8 mouse cellular contexts compared by ENCODE assay signal in genomic region chr3:135438913-135439531, GRCm38 (mm10). TPM values are rescaled to one million over a fixed set of nuclear protein-coding genes. Genes with fewer than 3 reads are reported as not detected.
DNase-seq lines count a peak whose midpoint lies in the region; ATAC-seq and TF ChIP-seq lines count a peak whose summit lies in the region.

No protein-coding gene starts in this region.

- DNase-seq in c-Kit-positive CD71-positive TER-119-negative erythroid progenitor cells, embryonic 14.5 days (ENCODE audit: low read depth) = peak; percentile 48
- DNase-seq in forebrain, embryonic 11.5 days (ENCODE audit: low spot score) = no peak
- DNase-seq in kidney, postnatal 36 days = peak; percentile 93 to 94
- DNase-seq in liver, postnatal 0 days = peak; percentile 90
- DNase-seq in telencephalon, adult 2 months (ENCODE audit: low read depth, low spot score) = peak; percentile 63

- H3K4me2 ChIP-seq in forebrain, embryonic 11.5 days (ENCODE audit: low read depth, low read length, severe bottlenecking) = peak overlapping the region; percentile 88
- peak overlapping the region; percentile 87 for H3K4me2 ChIP-seq in heart, embryonic 16.5 days (ENCODE audit: low read depth, low read length)
- peak overlapping the region; percentile 71 for H3K4me2 ChIP-seq in liver, postnatal 0 days (ENCODE audit: low read depth, low read length)
- H3K4me2 ChIP-seq in neural tube, embryonic 13.5 days = peak overlapping the region; percentile 89

- no peaks in the 10 kb centered on the region for H3K9me3 ChIP-seq in E14TG2a.4 (ENCODE audit: low read length)
- no peaks in the 10 kb centered on the region for H3K9me3 ChIP-seq in forebrain, embryonic 11.5 days (ENCODE audit: control insufficient read depth, low read length)
- H3K9me3 ChIP-seq in heart, embryonic 16.5 days (replicated peaks; ENCODE audit: control insufficient read depth, low read length) = no peaks in the 10 kb centered on the region
- no peaks in the 10 kb centered on the region for H3K9me3 ChIP-seq in liver, postnatal 0 days (ENCODE audit: low read length)
- no peaks in the 10 kb centered on the region for H3K9me3 ChIP-seq in neural tube, embryonic 13.5 days

- H3K9ac ChIP-seq in forebrain, embryonic 11.5 days (ENCODE audit: low read length) = peak overlapping the region; percentile 98
- peak overlapping the region; percentile 100 for H3K9ac ChIP-seq in heart, embryonic 16.5 days (ENCODE audit: low read length)
- H3K9ac ChIP-seq in liver, postnatal 0 days (replicated peaks) = peak overlapping the region; percentile 98
- peak overlapping the region; percentile 97 for H3K9ac ChIP-seq in neural tube, embryonic 13.5 days

- no peak for TF ChIP-seq CTCF in E14TG2a.4 (conservative IDR thresholded peaks at IDR 0.05; ENCODE audit: low read length)
- no peak for TF ChIP-seq CTCF in liver, postnatal 0 days (IDR thresholded peaks at IDR 0.05; ENCODE audit: low read depth)

- H3K27me3 ChIP-seq in E14TG2a.4 (ENCODE audit: insufficient read depth, low read length) = no peaks in the 10 kb centered on the region
- no peaks in the 10 kb centered on the region for H3K27me3 ChIP-seq in forebrain, embryonic 11.5 days (ENCODE audit: control insufficient read depth, insufficient read depth, low read length)
- no peaks in the 10 kb centered on the region for H3K27me3 ChIP-seq in heart, embryonic 16.5 days (ENCODE audit: control insufficient read depth, insufficient read depth, low read length)
- H3K27me3 ChIP-seq in liver, postnatal 0 days (ENCODE audit: insufficient read depth, low read length) = no peaks in the 10 kb centered on the region
- no peaks in the 10 kb centered on the region for H3K27me3 ChIP-seq in neural tube, embryonic 13.5 days

- under 1% methylated on average over 43 of the region's 76 CpGs for WGBS in forebrain, embryonic 11.5 days
- WGBS in heart, embryonic 16.5 days = under 1% methylated on average over 46 of the region's 76 CpGs
- under 1% methylated on average over 59 of the region's 76 CpGs for WGBS in liver, postnatal 0 days (ENCODE audit: insufficient replicate concordance)
- under 1% methylated on average over 55 of the region's 76 CpGs for WGBS in neural tube, embryonic 13.5 days

- H3K27ac ChIP-seq in forebrain, embryonic 11.5 days (ENCODE audit: low read depth, low read length) = peak overlapping the region; percentile 99
- peak overlapping the region; percentile 100 for H3K27ac ChIP-seq in heart, embryonic 16.5 days (ENCODE audit: low read length)
- peak overlapping the region; percentile 100 for H3K27ac ChIP-seq in liver, postnatal 0 days (ENCODE audit: low read depth)
- peak overlapping the region; percentile 100 for H3K27ac ChIP-seq in neural tube, embryonic 13.5 days (replicated peaks)

- H3K4me3 ChIP-seq in E14TG2a.4 (replicated peaks; ENCODE audit: low read length) = peak overlapping the region; percentile 94
- H3K4me3 ChIP-seq in forebrain, embryonic 11.5 days (ENCODE audit: low read depth, low read length) = peak overlapping the region; percentile 94
- H3K4me3 ChIP-seq in heart, embryonic 16.5 days (ENCODE audit: low read length) = peak overlapping the region; percentile 72
- peak overlapping the region; percentile 78 for H3K4me3 ChIP-seq in liver, postnatal 0 days (ENCODE audit: low read depth, low read length)
- peak overlapping the region; percentile 94 for H3K4me3 ChIP-seq in neural tube, embryonic 13.5 days

- peaks cover 50% of the 10 kb centered on the region for H3K36me3 ChIP-seq in E14TG2a.4 (ENCODE audit: insufficient read depth, low read length)
- H3K36me3 ChIP-seq in forebrain, embryonic 11.5 days (ENCODE audit: control insufficient read depth, insufficient read depth, low read length) = no peaks in the 10 kb centered on the region
- H3K36me3 ChIP-seq in heart, embryonic 16.5 days (ENCODE audit: control insufficient read depth, insufficient read depth) = peaks cover 8% of the 10 kb centered on the region; the same call in 1 of the 2 replicates
- peaks cover 22% of the 10 kb centered on the region for H3K36me3 ChIP-seq in liver, postnatal 0 days (replicated peaks; ENCODE audit: insufficient read depth, low read length)
- 0 out of 2 replicates have a peak, but pooled peaks cover 5% of the 10 kb centered on the region for H3K36me3 ChIP-seq in neural tube, embryonic 13.5 days

- H3K4me1 ChIP-seq in E14TG2a.4 (replicated peaks; ENCODE audit: low read depth, low read length) = peaks cover 50% of the 10 kb centered on the region
- peaks cover 8% of the 10 kb centered on the region for H3K4me1 ChIP-seq in forebrain, embryonic 11.5 days (replicated peaks; ENCODE audit: control insufficient read depth, insufficient read depth, low read length)
- H3K4me1 ChIP-seq in heart, embryonic 16.5 days (ENCODE audit: control insufficient read depth, insufficient read depth, low read length) = peaks cover 22% of the 10 kb centered on the region
- H3K4me1 ChIP-seq in liver, postnatal 0 days (ENCODE audit: insufficient read depth) = peaks cover 6% of the 10 kb centered on the region; the same call in 1 of the 2 replicates
- peaks cover 44% of the 10 kb centered on the region for H3K4me1 ChIP-seq in neural tube, embryonic 13.5 days (replicated peaks)

- peak; percentile 25; the same call in 1 of the 2 replicates for TF ChIP-seq EP300 in liver, postnatal 0 days (IDR thresholded peaks at IDR 0.05; ENCODE audit: low read depth)

- ATAC-seq in forebrain, embryonic 11.5 days (replicated peaks; ENCODE audit: low FRiP score) = peak; percentile 73
- peak; percentile 55 for ATAC-seq in heart, embryonic 16.5 days (replicated peaks; ENCODE audit: extremely low read depth, insufficient read depth, low FRiP score)
- peak; percentile 59 for ATAC-seq in liver, postnatal 0 days
- ATAC-seq in neural tube, embryonic 13.5 days (ENCODE audit: low read depth) = peak; percentile 64

RNA-seq across cellular contexts. Expression of gene Ube2d3, which starts 1.1 kb away (rescaled TPM):
- 621 and 646 TPM in 2 replicates for polyA plus RNA-seq in forebrain, embryonic 11.5 days (2014; fragmentation: Nextera tagmentation; extraction: Ambion mirVana)
- 424 and 489 TPM in 2 replicates for polyA plus RNA-seq in heart, embryonic 16.5 days (2015; fragmentation: Nextera tagmentation; extraction: Ambion mirVana)
- 298 and 303 TPM in 2 replicates for polyA plus RNA-seq in liver, postnatal 0 days (2015; fragmentation: Nextera tagmentation; extraction: Ambion mirVana)
- polyA plus RNA-seq in neural tube, embryonic 13.5 days (2015; fragmentation: Nextera tagmentation; extraction: Ambion mirVana) = 425 and 477 TPM in 2 replicates

RNA-seq across cellular contexts. Expression of gene Cisd2, which starts 15.3 kb away (rescaled TPM):
- polyA plus RNA-seq in forebrain, embryonic 11.5 days (2014; fragmentation: Nextera tagmentation; extraction: Ambion mirVana) = 86.3 and 99.7 TPM in 2 replicates
- 51.8 and 52.0 TPM in 2 replicates for polyA plus RNA-seq in heart, embryonic 16.5 days (2015; fragmentation: Nextera tagmentation; extraction: Ambion mirVana)
- 24.9 and 26.6 TPM in 2 replicates for polyA plus RNA-seq in liver, postnatal 0 days (2015; fragmentation: Nextera tagmentation; extraction: Ambion mirVana)
- polyA plus RNA-seq in neural tube, embryonic 13.5 days (2015; fragmentation: Nextera tagmentation; extraction: Ambion mirVana) = 70.2 and 74.2 TPM in 2 replicates

RNA-seq across cellular contexts. Expression of gene Manba, which starts 46.4 kb away (rescaled TPM):
- polyA plus RNA-seq in forebrain, embryonic 11.5 days (2014; fragmentation: Nextera tagmentation; extraction: Ambion mirVana) = 3.6 and 3.8 TPM in 2 replicates
- 37.0 and 38.3 TPM in 2 replicates for polyA plus RNA-seq in heart, embryonic 16.5 days (2015; fragmentation: Nextera tagmentation; extraction: Ambion mirVana)
- 7.3 and 8.0 TPM in 2 replicates for polyA plus RNA-seq in liver, postnatal 0 days (2015; fragmentation: Nextera tagmentation; extraction: Ambion mirVana)
- polyA plus RNA-seq in neural tube, embryonic 13.5 days (2015; fragmentation: Nextera tagmentation; extraction: Ambion mirVana) = 4.6 and 5.9 TPM in 2 replicates
